Mouse (Mus musculus) heart, postnatal 0 days (tissue): ENCODE results near the gene Wwox. TPM values are rescaled to one million over a fixed set of nuclear protein-coding genes. Genes with fewer than 3 reads are reported as not detected.

Experiments
- ATAC-seq: fragments of 200-750 bp; cut with Nextera tagmentation; 2 replicates; pipeline ENCODE4 v1.8.0; 2017; ENCODE audit warnings: low read depth, moderate number of reproducible peaks, moderate library complexity; ENCODE audit not compliant: insufficient read depth
- DNase-seq: peaks from one replicate; pipeline ENCODE4 v3.0.0-alpha.2; 2016; ENCODE audit warnings: low spot score
- H3K27ac ChIP-seq: fragments of 300-500 bp; sonication (generic); 2 replicates; pipeline ENCODE4 v1.5.1; 2014; ENCODE audit warnings: low read depth, mild to moderate bottlenecking
- H3K27me3 ChIP-seq: fragments of 300-500 bp; sonication (generic); 2 replicates; pipeline ENCODE4 v1.6.1; 2014; ENCODE audit warnings: low read length, mixed read lengths; ENCODE audit not compliant: control insufficient read depth, insufficient read depth
- H3K36me3 ChIP-seq: fragments of 300-500 bp; sonication (generic); replicated peaks from 2 replicates; pipeline ENCODE4 v1.6.1; 2014; ENCODE audit warnings: low read length, mixed read lengths; ENCODE audit not compliant: control insufficient read depth, insufficient read depth
- H3K4me1 ChIP-seq: fragments of 300-500 bp; sonication (generic); 2 replicates; pipeline ENCODE4 v1.6.1; 2014; ENCODE audit warnings: antibody characterized with exemption; ENCODE audit not compliant: control insufficient read depth, insufficient read depth
- H3K4me2 ChIP-seq: fragments of 300-500 bp; sonication (generic); 2 replicates; pipeline ENCODE4 v1.6.1; 2014; ENCODE audit warnings: low read depth, mild to moderate bottlenecking, low read length, moderate library complexity
- H3K4me3 ChIP-seq: fragments of 300-500 bp; sonication (generic); 2 replicates; pipeline ENCODE4 v1.5.1; 2014; ENCODE audit warnings: low read depth, low read length
- H3K9ac ChIP-seq: fragments of 300-500 bp; sonication (generic); replicated peaks from 2 replicates; pipeline ENCODE4 v1.6.1; 2014; ENCODE audit warnings: low read depth, low read length, mixed read lengths
- H3K9me3 ChIP-seq: fragments of 300-500 bp; sonication (generic); replicated peaks from 2 replicates; pipeline ENCODE4 v1.6.1; 2016; ENCODE audit warnings: low read length; ENCODE audit not compliant: control insufficient read depth
- CTCF ChIP-seq: IDR thresholded peaks from 2 replicates; pipeline ENCODE4 v1.5.1; 2016; ENCODE audit warnings: antibody characterized with exemption, control low read depth, low read depth
- EP300 ChIP-seq: IDR thresholded peaks from 2 replicates; pipeline ENCODE4 v1.6.1; 2016; ENCODE audit warnings: antibody characterized with exemption, low read depth
- WGBS: fragments of 180-500 bp; shearing (Covaris S2); extraction: QIAGEN DNeasy Blood & Tissue Kit; methylation state at CpG from one replicate; pipeline ENCODE4 v1.1.7; 2014; 5-methylcytosine and 5-hydroxymethylcytosine counted together
- polyA plus RNA-seq: library from polyadenylated mRNA; unstranded; fragments of >200 nt; fragmentation: Nextera tagmentation; extraction: Ambion mirVana; gene quantifications from 2 replicates; pipeline ENCODE4 v1.2.1, GENCODE M21; 2015
- total RNA-seq: library from RNA; depleted of rRNA; stranded (reverse); fragments of >200 nt; gene quantifications from 2 replicates; pipeline ENCODE4 v1.2.3, GENCODE M21; 2014; ENCODE audit warnings: low replicate concordance

The Wwox gene
- total and polyA plus RNA-seq, 2 experiments from 2014 or later = 7.5 to 9.6 TPM

DNA sequence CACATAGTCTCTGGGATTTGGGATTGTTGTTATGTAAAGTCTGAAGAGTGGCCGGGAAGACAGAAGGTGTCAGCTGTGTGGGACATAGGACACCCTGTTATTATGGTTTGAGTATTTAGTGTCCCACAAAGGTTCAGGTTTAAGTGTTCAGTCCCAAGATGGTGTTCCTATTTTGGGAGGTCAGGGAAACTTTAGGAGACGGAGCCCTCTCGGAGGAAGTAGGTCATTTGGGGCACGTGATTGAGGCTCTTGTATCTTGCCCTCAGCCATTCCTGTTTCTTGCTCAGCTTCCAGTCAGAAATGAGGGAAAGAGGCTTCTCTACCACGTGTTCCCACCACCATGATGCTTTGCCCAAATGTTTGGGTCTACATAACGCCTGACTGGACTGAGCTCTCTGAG is 524.8 kb downstream of the Wwox start:
- TF ChIP-seq EP300 (no peak), CTCF (no peak)
- Histone ChIP-seq H3K36me3 (no peaks in the 10 kb centered on the region), H3K9me3 (no peaks in the 10 kb centered on the region), H3K27ac (no peak overlapping the region), H3K9ac (no peak overlapping the region), H3K4me2 (no peak overlapping the region), H3K4me1 (no peaks in the 10 kb centered on the region), H3K27me3 (no peaks in the 10 kb centered on the region), H3K4me3 (no peak overlapping the region)
- ATAC-seq (no peak), DNase-seq (no peak)
- WGBS = 90% methylated on average over 6 of the region's 6 CpGs

DNA sequence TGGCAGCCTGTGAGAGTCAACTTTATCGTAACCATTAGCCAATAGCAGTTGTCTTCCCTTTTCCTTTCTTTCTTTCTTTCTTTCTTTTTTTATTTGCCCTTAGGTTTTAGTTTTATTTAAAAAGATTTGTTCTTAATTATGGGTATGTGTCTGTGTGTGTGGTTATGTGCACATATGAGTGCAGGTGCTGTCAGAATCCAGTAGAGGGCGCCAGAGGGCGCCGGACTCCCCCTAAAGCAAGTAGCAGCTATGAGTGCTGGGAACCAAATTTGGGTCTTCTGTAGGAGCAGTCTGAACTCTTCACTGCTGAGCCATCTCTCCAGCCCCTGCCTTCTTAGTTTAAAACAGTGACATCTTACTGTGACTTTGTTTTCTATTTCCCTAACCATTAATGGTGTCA is 529.4 kb downstream of the Wwox start:
- WGBS = 77% methylated on average over 4 of the region's 4 CpGs
- no peaks in the 10 kb centered on the region for H3K9me3 ChIP-seq
- H3K4me1 ChIP-seq = peaks cover 4% of the 10 kb centered on the region
- no peak for DNase-seq
- no peaks in the 10 kb centered on the region for H3K27me3 ChIP-seq
- ATAC-seq = no peak
- H3K36me3 ChIP-seq = no peaks in the 10 kb centered on the region
- no peak overlapping the region for H3K4me2 ChIP-seq
- no peak overlapping the region for H3K9ac ChIP-seq
- no peak overlapping the region for H3K27ac ChIP-seq
- TF ChIP-seq CTCF = no peak
- TF ChIP-seq EP300 = no peak
- no peak overlapping the region for H3K4me3 ChIP-seq

DNA sequence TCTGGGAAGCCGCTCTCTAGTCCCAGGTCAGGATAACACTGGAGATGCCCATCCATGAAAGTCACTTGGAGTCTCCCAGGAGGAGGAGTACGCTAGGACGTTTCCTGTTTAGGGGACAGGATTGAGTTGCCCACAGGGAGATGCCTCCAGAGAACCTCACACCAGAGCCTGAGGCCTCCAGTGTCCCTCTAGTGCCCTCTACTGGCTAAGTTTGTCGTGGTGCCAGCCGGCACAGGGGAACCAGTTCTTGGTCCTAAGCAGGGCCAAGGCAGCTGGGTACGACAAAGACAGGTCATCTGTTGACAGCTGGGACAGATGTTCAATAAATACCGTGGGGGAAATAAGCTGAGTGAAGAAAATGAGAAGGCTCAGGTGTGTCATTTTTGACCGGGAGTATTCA is 531.9 kb downstream of the Wwox start:
- Histone ChIP-seq H3K9me3 (no peaks in the 10 kb centered on the region), H3K4me1 (peaks cover 14% of the 10 kb centered on the region), H3K36me3 (no peaks in the 10 kb centered on the region), H3K27me3 (no peaks in the 10 kb centered on the region), H3K27ac (no peak overlapping the region), H3K9ac (no peak overlapping the region), H3K4me3 (no peak overlapping the region), H3K4me2 (no peak overlapping the region)
- TF ChIP-seq CTCF (peak; percentile 88), EP300 (no peak)
- 34% methylated on average over 8 of the region's 8 CpGs for WGBS
- DNase-seq (peak; percentile 70), ATAC-seq (peak; percentile 70)

DNA sequence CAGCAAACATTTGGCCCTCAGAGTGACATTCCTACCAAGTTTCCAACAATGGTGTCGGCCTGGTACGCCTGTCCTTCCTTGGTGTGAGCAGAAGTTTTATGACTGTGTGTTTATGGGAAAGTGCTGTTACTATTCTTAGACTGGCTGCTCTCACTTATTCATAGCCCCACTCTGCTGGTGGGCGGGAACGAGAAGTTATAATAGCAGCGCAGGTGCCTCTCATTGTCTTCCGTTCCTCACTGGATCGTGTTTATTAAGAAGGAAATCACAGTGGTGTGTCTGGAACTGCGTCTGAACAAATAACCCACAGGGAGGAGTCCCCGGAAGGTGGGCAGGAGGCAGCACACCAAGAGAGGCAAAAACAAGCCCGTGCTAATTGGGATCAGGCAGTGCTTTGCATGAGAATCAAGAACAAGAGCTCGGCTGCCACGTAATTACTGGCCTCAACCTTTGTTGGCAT is 533.6 kb downstream of the Wwox start:
- Histone ChIP-seq H3K27ac (peak overlapping the region; percentile 69), H3K9me3 (no peaks in the 10 kb centered on the region), H3K9ac (no peak overlapping the region), H3K4me3 (no peak overlapping the region), H3K4me2 (peak overlapping the region; percentile 44), H3K4me1 (peaks cover 15% of the 10 kb centered on the region), H3K36me3 (no peaks in the 10 kb centered on the region), H3K27me3 (no peaks in the 10 kb centered on the region)
- 15% methylated on average over 12 of the region's 12 CpGs for WGBS
- DNase-seq = peak; percentile 68
- 0 out of 2 replicates have a peak, but pooled peaks have one; percentile 23 for TF ChIP-seq EP300
- no peak for TF ChIP-seq CTCF
- ATAC-seq = peak; percentile 73

DNA sequence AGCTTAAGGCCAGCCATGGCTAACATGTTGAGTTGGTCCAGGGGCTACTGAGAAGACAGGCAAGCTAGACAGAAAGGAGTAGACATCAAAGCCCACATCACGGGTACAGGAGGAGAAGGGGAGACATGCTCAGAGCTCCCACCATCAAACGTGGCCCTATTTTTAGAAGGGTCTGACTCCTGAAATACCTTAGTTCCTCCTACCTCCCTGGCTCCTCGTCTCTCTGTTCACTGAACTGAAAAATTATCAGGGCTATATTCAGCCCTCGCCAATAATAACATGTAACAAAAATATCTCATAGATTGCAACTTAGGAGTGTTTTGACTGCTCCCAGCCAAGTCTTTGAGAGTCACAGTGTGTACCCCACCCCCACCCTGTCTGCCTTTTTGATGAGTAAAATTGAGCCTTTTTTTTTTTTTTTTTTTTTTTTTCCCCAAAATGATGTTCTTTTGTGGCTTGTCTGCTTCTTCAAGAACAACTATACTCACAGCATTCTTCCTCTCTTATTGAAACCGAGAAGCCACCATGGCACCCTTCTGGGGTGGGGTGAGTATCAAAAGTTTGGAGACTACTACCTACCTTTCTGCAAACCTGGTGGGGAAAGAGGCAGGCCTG is 535.0 kb downstream of the Wwox start:
- 31% methylated on average over 5 of the region's 5 CpGs for WGBS
- H3K27ac ChIP-seq = peak overlapping the region; percentile 69
- no peak overlapping the region for H3K4me3 ChIP-seq
- H3K4me1 ChIP-seq = peaks cover 17% of the 10 kb centered on the region
- H3K27me3 ChIP-seq = no peaks in the 10 kb centered on the region
- H3K4me2 ChIP-seq = no peak overlapping the region
- no peak overlapping the region for H3K9ac ChIP-seq
- no peak for TF ChIP-seq CTCF
- ATAC-seq = peak; percentile 28; the same call in 1 of the 2 replicates
- no peaks in the 10 kb centered on the region for H3K36me3 ChIP-seq
- H3K9me3 ChIP-seq = no peaks in the 10 kb centered on the region
- peak; percentile 29 for DNase-seq

DNA sequence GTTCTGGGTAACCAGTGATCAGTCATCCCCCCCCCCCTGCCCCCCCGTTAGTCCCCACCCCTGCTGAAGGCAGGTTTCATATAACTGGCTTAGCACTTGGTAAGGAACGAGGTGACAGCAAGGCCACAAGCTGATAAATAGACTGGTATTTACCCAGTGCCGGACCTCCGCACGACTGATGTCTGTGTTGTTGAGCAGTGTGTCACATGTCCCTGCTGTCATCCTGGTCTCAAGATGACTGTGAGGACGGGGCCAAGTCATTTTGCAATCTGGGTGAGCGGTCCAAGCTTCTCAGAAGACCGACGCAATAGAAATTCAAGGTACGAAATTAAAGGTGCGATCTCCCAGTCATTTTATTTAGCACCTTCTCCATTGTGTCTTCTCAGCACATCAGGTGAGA is 538.3 kb downstream of the Wwox start:
- Histone ChIP-seq H3K4me1 (peaks cover 21% of the 10 kb centered on the region), H3K27me3 (no peaks in the 10 kb centered on the region), H3K27ac (no peak overlapping the region), H3K4me3 (no peak overlapping the region), H3K9me3 (no peaks in the 10 kb centered on the region), H3K4me2 (peak overlapping the region; percentile 37), H3K36me3 (no peaks in the 10 kb centered on the region), H3K9ac (no peak overlapping the region)
- ATAC-seq = no peak
- WGBS = 48% methylated on average over 11 of the region's 11 CpGs
- DNase-seq = no peak
- no peak for TF ChIP-seq EP300
- TF ChIP-seq CTCF = no peak
